Mouse (Mus musculus) layer of hippocampus, adult 9-10 months (tissue): Measurements from ENCODE around the gene 4933425L06Rik.

Source experiments
- DNase-seq: peaks from one replicate; pipeline ENCODE4 v3.0.0; 2022; ENCODE audit warnings: low spot score

The 4933425L06Rik gene

DNA sequence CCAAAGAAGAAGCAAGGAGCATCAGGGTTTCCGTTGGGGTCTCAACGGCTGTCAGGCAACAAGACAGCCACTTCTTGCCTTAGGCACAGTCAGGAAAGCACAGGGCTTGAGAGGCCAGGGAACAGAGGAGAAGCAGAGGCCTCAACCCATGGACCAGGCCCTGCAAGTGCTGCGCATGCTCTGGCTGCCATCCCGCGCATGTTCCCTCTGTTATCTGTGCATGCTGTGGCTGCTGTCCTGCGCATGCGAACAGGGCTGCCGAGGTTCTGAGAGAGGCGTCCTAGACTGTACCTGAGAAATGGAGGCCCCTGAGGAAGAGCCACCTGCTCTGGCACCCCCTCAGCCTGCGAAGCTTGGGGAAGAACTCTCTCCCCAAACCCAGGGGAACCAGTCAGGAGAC is at the start of gene 4933425L06Rik:
TSS of gene 4933425L06Rik (plus strand) at position 261 of the 400 bp plus-strand sequence.
- DNase-seq: no peak

DNA sequence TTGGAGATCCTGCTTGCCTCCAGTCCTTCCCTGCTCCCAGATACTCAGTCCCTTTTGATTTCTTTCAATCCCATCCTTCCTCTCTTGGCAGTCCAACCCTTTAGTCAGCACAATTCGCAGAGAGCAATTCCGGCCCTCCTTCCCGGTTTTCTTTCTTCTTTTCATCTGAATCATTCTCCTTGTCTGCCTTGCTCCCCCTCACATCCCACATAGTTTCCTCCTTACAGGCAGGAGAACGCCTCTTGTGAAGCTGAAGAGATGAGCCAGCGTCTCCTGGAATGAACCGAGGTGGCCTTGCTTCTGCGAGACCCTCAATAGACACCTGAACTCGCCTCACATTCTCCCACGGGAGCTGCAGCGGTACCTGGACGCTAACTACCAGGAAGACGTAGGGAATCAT is 44.1 kb upstream of the 4933425L06Rik start:
- no peak for DNase-seq

DNA sequence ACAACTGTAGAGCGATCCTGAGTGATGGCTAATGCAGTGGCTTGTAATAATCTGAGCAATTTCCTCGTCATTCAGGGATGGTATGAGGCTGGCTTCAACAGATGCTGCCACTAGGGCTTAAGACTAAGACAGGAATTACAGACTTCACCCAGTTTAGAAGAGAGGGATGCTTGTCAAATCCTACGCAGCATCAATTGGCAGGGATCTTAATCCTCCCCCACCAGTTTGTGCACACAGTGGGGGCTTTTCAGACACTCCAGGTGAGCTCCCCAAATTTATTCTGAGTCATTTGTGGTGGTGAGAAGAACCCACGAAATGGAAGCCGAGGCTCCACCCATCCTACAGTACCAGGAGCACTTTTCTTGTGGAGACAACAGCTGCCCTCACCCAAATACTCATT is 43.6 kb upstream of the 4933425L06Rik start:
- DNase-seq: no peak

DNA sequence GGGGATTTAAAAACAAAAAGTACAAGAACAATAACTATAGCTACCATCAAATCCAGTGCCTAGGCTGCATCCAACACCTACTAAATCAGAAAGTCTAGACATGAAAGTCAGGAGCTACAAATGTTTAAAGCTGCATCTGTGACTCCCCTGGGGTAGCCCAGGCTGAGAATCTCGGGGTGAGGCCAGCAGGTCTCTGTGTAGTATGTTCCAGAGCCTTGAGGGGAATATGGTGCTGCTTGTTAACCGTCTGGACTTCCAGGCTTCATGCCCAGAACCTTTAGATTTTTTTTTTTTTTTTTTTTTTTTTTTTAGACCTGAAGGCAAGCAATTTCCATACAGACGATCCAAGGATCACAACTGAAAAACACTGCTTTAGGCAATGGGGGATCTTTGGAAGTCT is 38.0 kb upstream of the 4933425L06Rik start:
- DNase-seq: no peak

DNA sequence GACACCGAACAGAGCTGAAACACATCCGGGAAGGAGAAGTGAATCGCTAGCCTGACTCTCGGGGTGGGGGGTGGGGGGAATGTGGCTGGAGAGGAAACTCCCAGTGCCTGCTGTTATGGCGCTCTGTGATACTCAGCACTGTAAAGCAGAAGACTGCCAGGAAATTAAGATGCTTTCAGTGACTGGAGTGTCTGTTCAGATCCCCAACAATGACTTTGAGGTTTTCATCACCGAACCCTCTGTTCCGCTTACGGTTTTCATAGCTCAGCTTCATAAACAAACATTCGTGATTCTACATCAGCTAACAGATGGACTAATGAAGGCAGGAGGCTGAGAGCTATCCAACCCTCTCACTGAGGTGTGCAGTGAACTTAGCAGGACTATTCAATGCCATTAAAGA is 34.5 kb upstream of the 4933425L06Rik start:
- DNase-seq: no peak

DNA sequence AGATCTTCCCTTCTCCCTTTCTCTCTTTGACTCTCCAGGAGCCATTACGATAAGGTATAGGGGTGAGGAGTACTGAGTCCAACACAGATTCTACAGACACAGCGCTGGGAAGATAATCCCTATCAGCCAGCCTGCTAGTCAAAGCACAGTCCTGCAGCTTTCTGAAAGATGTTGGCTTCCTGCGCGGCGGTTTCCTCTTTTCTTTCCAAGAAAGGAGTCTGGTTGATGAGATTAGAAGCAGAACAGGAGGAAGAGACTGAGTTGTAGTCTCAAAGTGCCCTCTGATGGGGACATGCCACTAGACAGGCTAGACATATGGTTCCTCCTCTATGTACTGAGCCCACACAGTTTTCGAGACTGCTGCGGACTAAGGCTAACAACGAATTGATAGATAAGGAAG is 33.3 kb upstream of the 4933425L06Rik start:
- DNase-seq: no peak

DNA sequence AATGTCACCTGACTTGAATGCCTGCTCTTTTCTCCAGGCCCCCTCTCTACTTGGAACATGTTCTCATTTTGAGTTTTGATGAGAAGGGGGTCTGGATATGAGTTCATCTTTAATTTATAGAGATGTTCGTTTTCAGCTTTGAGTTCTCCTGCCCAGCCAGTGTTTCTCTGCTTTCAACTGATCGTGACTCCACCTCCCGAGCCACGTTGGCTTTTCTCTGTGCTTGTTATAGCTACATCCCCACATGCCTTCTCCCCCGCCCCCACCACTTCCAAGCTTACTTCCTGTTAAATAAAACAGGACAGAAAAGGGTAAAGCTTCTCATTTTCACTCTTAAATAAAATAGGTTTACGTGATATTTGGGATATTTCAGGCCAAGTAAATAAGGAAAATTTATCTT is 30.5 kb upstream of the 4933425L06Rik start:
- no peak for DNase-seq

DNA sequence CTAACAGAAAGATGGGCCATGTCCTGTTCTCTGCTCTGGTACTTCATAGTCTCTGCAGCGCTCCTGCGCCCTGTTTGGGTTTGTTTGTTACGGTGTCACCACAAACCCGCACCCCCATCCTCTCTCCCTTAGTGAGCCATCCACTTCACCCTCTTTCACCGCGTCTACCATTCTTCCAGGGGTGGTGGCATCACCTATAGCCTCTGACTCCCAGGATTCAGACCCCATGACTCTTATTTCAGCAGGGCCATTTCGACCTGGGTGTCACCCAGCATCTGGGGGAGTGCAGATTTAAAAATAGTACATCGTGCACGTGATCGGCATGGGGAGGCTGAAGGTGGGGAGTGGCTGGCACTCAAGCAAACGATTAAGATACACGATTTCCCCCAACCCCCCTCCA is 28.3 kb upstream of the 4933425L06Rik start:
- DNase-seq: no peak

DNA sequence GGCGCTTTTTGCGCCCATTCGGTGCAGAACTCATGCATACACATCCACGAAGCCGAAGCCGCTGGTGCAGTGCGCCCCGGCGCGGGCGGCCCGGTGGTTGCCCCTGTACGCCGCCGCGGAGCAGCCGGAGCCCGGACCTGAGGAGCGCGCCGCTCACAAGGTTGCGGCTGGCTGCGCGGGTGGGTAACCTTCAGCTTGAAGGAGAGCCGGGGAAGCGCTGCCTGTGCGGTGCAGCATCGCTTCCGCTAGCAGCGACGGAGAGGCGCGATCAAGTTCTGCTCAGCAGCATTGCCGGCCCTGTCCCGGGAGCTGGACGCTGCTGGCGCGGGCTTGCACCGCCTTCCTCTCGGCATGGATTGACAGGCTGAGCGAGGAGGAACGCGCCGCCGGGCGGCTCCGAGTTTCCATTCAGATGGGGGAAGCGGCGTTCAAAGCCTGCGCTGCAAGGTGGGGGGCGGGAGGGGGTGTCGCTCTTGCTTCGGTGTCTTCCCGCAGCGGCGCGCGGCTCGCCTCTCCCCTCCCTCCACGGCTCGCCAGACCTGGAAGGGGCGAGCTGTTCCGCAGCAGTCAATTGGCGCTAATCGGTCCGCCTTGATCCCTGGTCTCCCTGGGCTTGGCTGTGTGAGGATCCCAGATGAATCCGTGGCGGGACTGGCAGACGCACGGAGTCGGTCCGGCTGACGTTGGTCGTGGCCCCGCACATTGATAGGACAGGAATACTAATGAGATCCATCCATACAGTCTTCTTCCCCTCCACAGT is 27.6 kb upstream of the 4933425L06Rik start, which contains the start of gene Rgs7bp:
TSS of gene Rgs7bp (minus strand) at position 750 of the 760 bp plus-strand sequence.
- DNase-seq: peak; percentile 63

DNA sequence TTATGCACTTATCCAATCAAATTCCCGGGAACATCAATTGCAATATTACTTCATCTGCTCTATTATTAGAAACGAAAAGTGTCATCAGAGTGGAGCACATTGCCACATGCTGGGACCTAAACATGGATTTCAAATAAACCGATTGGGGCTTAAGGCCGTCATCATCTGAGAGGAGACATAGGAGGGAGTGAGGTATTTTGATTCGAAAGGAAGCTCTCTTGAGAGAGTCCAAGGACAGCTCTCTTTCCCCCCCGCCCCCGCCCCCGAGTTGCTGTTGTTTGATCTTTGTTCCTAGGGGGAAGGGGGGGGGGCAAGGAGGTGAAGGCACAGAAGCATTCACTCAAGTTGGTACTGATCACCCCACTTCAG is 27.0 kb upstream of the 4933425L06Rik start:
- no peak for DNase-seq

DNA sequence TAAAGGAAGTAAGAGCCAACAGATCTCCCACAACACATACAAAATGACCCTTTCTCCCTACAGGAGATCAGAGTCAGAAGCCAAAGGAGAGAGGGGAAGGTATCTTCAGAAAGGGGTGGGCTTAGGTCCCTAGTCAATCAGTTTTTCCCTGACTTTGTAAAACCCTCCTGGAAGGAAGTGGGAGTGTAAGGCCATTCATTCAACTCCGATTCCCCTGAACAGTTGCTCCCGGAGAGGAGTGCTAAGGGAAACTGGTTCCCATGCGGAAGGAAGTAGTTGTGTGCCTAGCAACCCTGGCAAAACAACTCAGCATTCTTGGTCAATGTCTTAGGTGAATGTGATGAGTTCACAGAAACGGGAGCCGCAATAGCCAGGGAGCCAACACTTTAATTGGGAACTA is 26.5 kb upstream of the 4933425L06Rik start:
- no peak for DNase-seq

DNA sequence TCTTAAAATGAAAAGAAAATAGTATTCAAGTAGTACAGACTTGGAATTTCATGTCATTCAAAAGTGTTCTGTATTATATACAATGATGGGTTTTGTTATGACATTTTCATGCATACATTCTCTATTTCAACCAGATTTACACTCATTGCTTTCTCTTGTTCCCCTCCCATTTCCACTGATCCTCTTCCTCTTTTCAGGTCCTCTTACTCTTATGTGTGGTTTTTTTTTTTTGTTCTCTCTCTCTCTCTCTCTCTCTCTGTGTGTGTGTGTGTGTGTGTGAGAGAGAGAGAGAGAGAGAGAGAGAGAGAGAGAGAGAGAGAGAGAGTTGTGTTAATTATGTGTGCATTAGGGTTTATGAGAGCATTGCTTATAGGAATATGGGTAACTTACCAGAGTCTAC is 15.8 kb upstream of the 4933425L06Rik start:
- no peak for DNase-seq

DNA sequence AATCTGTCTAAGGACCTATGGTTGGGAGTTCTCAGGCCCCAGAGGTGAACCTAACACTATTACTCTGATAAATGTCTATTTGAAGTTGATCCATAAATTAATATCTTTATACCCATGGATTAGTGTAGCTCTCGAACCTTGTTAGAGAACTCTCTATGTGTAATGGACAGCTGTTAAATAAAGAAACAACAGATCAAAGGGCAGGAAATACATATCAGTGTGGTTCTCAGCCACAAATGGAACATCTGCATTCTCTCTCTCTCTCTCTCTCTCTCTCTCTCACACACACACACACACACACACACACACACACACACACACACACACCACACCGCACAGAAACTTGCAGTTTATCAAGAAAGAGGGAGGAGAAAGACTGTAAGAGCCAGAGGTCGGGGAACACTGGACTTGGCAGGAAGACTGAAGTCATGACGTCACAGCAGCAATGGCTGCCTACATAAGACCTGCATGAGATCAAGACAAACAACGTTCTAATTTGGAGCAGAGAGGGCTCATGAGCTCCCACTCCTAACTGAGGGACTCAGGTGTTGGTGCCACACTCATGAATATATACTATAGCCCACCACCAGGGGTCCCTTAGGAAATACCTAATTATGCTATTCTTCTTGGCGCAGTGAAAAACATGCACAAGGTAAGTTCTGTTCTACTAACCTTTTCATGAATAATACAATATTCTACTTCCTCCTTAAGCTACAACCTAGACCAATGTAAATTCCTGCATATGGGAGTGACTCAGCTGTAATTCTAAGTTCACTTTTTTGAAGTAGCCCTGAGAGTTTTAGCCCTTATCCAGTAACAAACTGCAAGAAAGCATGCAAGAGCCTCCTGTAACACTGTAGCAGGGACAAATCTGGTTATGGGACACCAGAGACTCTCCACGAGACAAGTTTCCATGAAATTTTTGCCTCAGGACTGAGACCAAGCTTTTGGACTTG is 14.8 kb upstream of the 4933425L06Rik start:
- DNase-seq: no peak

DNA sequence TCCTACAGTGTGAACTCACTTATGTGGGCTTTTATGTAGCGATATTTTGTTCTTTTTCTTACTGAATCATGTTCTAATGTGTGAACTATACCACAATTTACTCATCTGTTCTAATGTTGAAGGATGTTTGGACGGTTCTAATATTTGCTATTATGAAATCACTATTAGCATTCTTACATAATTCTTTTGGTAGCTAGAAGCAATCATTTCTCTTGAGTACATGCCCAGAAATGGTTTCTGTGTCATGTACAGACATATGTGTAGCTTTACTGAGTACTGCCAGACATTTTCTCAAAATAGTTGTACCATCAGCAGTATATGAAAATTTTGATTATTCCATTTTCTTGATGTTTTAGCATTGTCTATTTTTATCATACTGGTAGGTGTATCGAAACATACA is 7.4 kb downstream of the 4933425L06Rik start:
- DNase-seq: no peak

DNA sequence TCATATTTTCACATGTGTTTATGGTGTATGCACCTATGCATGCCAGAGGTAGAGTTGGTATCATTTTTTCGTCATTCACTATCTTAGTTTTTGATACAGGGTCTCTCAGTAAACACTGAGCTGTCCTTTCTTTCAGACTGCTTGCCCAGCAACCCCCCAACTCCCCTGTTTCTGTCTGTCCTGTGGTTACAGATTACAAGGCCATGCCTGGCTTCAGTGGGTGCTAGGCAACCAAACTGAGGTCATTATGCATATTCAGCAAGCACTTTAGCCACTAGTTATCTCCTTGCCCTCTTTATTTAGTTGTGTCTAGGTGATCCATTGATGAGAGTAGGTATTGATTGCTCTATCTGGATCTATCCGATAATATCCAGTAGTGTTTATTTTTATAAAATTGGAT is 14.4 kb downstream of the 4933425L06Rik start:
- no peak for DNase-seq

DNA sequence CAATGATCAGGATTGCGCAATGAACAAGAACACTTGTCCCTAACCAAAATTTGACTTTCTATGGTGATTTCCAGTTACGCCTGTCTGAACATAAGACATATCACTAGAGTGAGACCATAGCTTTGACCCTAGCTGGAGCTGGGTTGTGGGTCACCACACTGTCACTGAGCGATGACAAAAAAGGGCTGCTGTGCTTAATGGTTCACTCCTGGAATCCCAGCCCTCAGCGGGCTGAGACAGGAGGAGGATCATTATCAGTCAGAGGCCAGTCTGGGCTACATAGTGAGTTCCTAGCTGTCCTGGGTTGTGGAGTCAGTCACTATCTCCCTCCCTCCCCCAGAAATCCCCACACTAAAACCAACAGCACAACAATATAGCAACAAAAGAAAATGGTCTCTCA is 18.8 kb downstream of the 4933425L06Rik start:
- DNase-seq: no peak

DNA sequence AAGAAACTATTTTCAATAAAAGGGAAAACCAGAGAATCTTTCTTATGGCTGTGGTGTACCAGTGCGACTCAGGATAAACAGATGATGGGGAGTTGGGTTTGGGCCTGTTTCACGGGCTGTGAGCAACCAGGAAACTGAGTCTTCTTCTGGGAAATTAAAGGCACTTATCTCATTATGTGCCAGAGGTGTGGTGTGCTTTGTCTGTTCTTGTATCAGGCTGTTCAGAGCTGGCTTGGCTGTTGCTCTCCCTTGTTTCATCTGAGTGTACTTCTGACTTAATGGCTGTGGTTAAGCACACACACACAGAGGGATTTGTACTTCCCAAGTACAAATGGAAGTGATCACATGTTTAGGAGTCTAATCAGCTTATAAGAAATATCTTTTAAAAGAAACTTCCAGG is 22.5 kb downstream of the 4933425L06Rik start:
- no peak for DNase-seq

DNA sequence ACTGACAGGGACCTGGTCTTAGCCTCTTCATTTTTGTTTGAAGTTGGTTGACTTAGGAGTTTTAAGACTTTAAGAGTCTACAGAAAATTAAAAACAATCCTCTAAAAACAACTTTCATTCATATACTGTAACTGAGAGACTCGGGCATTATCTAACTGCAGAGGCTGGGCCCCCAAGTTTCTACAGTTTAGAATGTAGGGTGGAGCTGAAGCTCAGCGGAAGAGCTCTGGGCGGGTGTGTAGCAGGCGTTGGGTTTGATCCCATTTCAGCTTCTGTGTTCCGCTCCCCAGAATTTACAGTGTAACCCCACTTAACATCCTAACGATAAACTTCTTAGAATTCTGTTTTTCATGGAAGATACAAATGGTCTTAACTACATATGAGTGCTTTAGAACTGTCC is 29.7 kb downstream of the 4933425L06Rik start:
- no peak for DNase-seq

DNA sequence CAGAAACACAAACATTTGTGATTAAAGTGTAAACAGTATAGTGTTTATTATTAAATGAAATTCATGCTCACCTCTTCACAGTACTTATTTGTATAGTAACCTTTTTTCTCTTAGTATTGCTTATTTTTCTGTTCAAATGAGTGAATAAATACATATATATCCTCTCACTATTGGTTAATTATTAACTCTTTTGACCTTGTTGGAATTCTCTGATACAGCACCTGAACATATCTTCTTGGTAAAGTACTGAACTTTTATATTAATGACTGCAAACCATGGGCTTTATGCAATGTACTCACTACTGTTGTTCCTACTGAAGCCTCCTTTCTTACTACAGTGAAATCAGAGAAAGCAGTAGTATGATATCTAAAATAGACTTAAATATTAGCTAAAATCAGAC is 39.7 kb downstream of the 4933425L06Rik start:
- no peak for DNase-seq

DNA sequence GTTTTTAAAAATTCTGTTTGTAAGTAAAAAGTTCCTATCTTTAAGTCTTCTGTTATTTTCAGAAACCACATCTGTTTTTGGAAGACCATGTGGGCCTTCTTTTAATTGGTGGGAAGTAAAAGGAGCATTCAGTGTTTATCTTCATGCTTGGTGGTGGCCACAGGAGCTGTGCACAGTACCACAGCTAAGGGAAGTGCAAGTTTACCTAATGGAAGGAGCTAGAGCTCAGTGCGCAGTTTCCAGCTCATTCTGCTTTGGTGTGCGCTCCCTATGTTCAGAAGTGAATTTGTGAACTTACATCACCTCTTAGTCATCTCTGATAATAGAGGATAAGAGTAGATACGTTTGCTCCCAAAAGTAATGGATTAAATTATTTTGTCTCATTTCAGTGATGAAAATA is 40.2 kb downstream of the 4933425L06Rik start:
- no peak for DNase-seq

DNA sequence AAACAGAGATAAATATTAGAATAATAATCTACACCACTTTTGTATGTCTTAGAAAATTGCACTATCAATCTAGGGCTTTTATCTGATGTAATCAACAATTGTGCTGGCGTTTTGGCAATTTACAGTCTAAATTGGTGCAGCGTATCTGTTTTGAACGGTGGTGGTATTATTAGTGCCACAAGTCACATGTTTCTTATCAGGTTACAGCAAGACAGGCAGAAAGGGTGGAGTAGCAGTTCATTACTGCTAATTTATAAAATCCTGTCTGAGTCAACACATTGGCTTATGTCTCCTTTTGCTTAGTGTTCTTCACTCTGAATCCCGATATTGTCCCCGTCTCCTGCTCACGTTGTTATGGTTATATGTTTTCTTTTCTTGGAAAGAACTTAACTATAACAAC is 48.2 kb downstream of the 4933425L06Rik start:
- DNase-seq: no peak

DNA sequence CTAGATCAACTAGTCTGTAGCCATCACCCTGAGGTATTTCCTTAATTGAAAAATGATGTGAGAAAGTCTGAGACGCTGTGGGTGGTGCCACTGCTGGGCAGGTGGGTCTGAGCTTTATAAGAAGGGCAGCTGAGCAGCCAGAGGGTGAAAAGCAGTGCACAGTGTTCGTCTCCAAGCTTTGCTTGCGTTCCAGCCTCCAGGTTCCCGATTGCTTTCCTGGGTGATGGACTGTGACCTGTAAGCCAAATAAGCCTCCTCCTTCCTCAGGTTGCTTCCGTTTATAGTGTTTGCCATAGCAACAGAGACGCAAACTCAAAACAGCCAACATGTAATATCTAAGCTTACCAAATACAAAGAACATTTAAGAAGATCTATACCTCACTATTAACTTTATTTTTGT is 50.4 kb downstream of the 4933425L06Rik start:
- DNase-seq: no peak

DNA sequence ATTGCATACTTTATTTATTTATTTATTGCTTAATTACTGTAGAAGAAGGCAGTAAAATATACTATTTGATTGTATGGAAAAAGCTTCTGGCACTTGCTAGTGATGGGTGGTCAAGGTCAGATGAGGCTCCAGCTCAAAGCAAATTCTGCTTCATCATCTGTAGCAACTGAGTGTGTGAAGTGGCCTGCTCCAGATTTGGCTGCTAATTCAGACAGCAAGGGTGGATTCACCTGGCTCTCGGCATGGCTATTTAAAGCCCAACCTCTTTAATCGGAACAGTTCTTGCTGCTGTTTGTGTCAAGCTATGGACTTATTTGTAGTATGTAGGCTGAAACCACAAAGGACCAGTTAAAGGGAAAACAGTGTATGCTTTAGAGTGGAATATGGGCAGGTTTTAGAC is 50.9 kb downstream of the 4933425L06Rik start:
- no peak for DNase-seq
